Mouse (Mus musculus): ENCODE measurements around the gene Pros1.

GRCm38 (mm10) chr16:62873180-62873579, 19.1 kb downstream of the Pros1 start:
- no peak for TF ChIP-seq CTCF (IDR thresholded peaks at IDR 0.05; ENCODE audit: insufficient read depth, low read length)
- no peak for TF ChIP-seq POLR2A (IDR thresholded peaks at IDR 0.05; ENCODE audit: borderline replicate concordance, extremely low read depth, low read depth, low read length)
